Comparison of ENCODE assay signal across 19 mouse cellular contexts in genomic region chr2:96138570-96138969, GRCm38 (mm10).
"Had no signal": no experiment of that assay in that cellular context is flagged by ENCODE, and none has a peak within 500 bp of the region (broad histone marks: within the 10 kb centered on the region; RNA-seq: fewer than 3 reads in every experiment).

No protein-coding gene starts in this region.

- H3K9ac ChIP-seq: liver, embryonic 13.5 days; midbrain, embryonic 13.5 days; neural tube, embryonic 12.5 days; neural tube, embryonic 15.5 days had no signal

- H3K36me3 ChIP-seq: liver, embryonic 13.5 days; midbrain, embryonic 13.5 days; neural tube, embryonic 12.5 days; neural tube, embryonic 15.5 days had no signal

- DNase-seq: kidney, adult 2 months; kidney, postnatal 25 days; layer of hippocampus, adult 9-11 months; liver, embryonic 13.5 days; lung, adult 2 months; lung, postnatal 14 days; lung, postnatal 4 days; right cerebral cortex, adult 18-20 months; right cerebral cortex, postnatal 14 days; right cerebral cortex, postnatal 4 days; thymus, adult 2 months; thymus, postnatal 14 days; thymus, postnatal 4 days had no signal

- H3K27me3 ChIP-seq: liver, embryonic 13.5 days; midbrain, embryonic 13.5 days; neural tube, embryonic 12.5 days; neural tube, embryonic 15.5 days had no signal

- H3K9me3 ChIP-seq: liver, embryonic 13.5 days; midbrain, embryonic 13.5 days; neural tube, embryonic 12.5 days; neural tube, embryonic 15.5 days had no signal

- ATAC-seq: midbrain, embryonic 13.5 days had no signal

- H3K4me3 ChIP-seq: layer of hippocampus, adult 2 months; liver, embryonic 13.5 days; midbrain, embryonic 13.5 days; neural tube, embryonic 12.5 days; neural tube, embryonic 15.5 days had no signal

- H3K27ac ChIP-seq: kidney, postnatal 0 days; layer of hippocampus, adult 2 months; liver, embryonic 13.5 days; midbrain, embryonic 13.5 days; neural tube, embryonic 12.5 days; neural tube, embryonic 15.5 days; stomach, postnatal 0 days had no signal

- H3K4me1 ChIP-seq: liver, embryonic 13.5 days; midbrain, embryonic 13.5 days; neural tube, embryonic 12.5 days; neural tube, embryonic 15.5 days had no signal

- H3K4me2 ChIP-seq: liver, embryonic 13.5 days; midbrain, embryonic 13.5 days; neural tube, embryonic 12.5 days; neural tube, embryonic 15.5 days had no signal
